Comparison of ENCODE assay signal across 8 mouse cellular contexts in genomic region chr10:128919203-128919631, GRCm38 (mm10). TPM values are rescaled to one million over a fixed set of nuclear protein-coding genes. Genes with fewer than 3 reads are reported as not detected.
DNase-seq lines count a peak whose midpoint lies in the region; ATAC-seq lines count a peak whose summit lies in the region.

No protein-coding gene starts in this region.

- no peaks in the 10 kb centered on the region for H3K27me3 ChIP-seq in neural tube, embryonic 12.5 days (replicated peaks)
- no peaks in the 10 kb centered on the region for H3K27me3 ChIP-seq in kidney, embryonic 15.5 days
- H3K27me3 ChIP-seq in midbrain, embryonic 15.5 days (replicated peaks) = no peaks in the 10 kb centered on the region

- ATAC-seq in neural tube, embryonic 12.5 days (ENCODE audit: low FRiP score, low read depth) = no peak
- 0 out of 2 replicates have a peak, but pooled peaks have one; percentile 3 for ATAC-seq in kidney, embryonic 15.5 days (replicated peaks; ENCODE audit: low FRiP score)
- ATAC-seq in midbrain, embryonic 15.5 days (replicated peaks) = no peak
- ATAC-seq in CD4-positive, CD25-positive, alpha-beta regulatory T cell, adult 4 months = no peak

- H3K4me3 ChIP-seq in neural tube, embryonic 12.5 days = no peak overlapping the region
- no peak overlapping the region for H3K4me3 ChIP-seq in kidney, embryonic 15.5 days (replicated peaks)
- H3K4me3 ChIP-seq in midbrain, embryonic 15.5 days = no peak overlapping the region

- 0 out of 2 replicates have a peak overlapping the region, but pooled peaks have one; percentile 42 for H3K27ac ChIP-seq in neural tube, embryonic 12.5 days
- peak overlapping the region; percentile 70 for H3K27ac ChIP-seq in kidney, embryonic 15.5 days
- peak overlapping the region; percentile 60 for H3K27ac ChIP-seq in midbrain, embryonic 15.5 days

- 0 out of 2 replicates have a peak overlapping the region, but pooled peaks have one; percentile 1 for H3K4me2 ChIP-seq in neural tube, embryonic 12.5 days (replicated peaks)
- no peak overlapping the region for H3K4me2 ChIP-seq in kidney, embryonic 15.5 days
- H3K4me2 ChIP-seq in midbrain, embryonic 15.5 days = no peak overlapping the region

- DNase-seq in adrenal gland, adult 2 months = peak; percentile 46
- no peak for DNase-seq in adrenal gland, postnatal 4 days (ENCODE audit: low spot score in 2 of 2)
- no peak for DNase-seq in neural tube, embryonic 10.5 days (ENCODE audit: extremely low spot score, low spot score)
- no peak for DNase-seq in layer of hippocampus, adult 18-20 months (ENCODE audit: low spot score in 2 of 2)

- H3K36me3 ChIP-seq in neural tube, embryonic 12.5 days = peaks cover 11% of the 10 kb centered on the region
- peaks cover 44% of the 10 kb centered on the region for H3K36me3 ChIP-seq in kidney, embryonic 15.5 days
- no peaks in the 10 kb centered on the region for H3K36me3 ChIP-seq in midbrain, embryonic 15.5 days (replicated peaks)

- H3K9me3 ChIP-seq in neural tube, embryonic 12.5 days = no peaks in the 10 kb centered on the region
- H3K9me3 ChIP-seq in kidney, embryonic 15.5 days (replicated peaks) = no peaks in the 10 kb centered on the region
- H3K9me3 ChIP-seq in midbrain, embryonic 15.5 days = no peaks in the 10 kb centered on the region

- peaks cover 35% of the 10 kb centered on the region for H3K4me1 ChIP-seq in neural tube, embryonic 12.5 days
- H3K4me1 ChIP-seq in kidney, embryonic 15.5 days = peaks cover 52% of the 10 kb centered on the region
- peaks cover 21% of the 10 kb centered on the region for H3K4me1 ChIP-seq in midbrain, embryonic 15.5 days

- no peak overlapping the region; the same call in 1 of the 2 replicates for H3K9ac ChIP-seq in neural tube, embryonic 12.5 days
- no peak overlapping the region for H3K9ac ChIP-seq in kidney, embryonic 15.5 days
- H3K9ac ChIP-seq in midbrain, embryonic 15.5 days = no peak overlapping the region

- 21% methylated on average over 6 of the region's 6 CpGs for WGBS in neural tube, embryonic 12.5 days
- 36% methylated on average over 6 of the region's 6 CpGs for WGBS in kidney, embryonic 15.5 days
- 5% methylated on average over 6 of the region's 6 CpGs for WGBS in midbrain, embryonic 15.5 days

RNA-seq across cellular contexts. Expression of gene Rdh5, which starts 3.5 kb away (rescaled TPM):
- 10 to 100 TPM; 11.2 to 15.9 TPM for total RNA-seq in adrenal gland, adult 2 months (2021)
- polyA plus RNA-seq in adrenal gland, adult 2 months (2012; rRNA removed) = 24.3 and 29.3 TPM in 2 replicates
- 10 to 100 TPM; 13.5 to 24.2 TPM for total RNA-seq in adrenal gland, postnatal 4 days (2021)
- 13.5 and 15.7 TPM in 2 replicates for polyA plus RNA-seq in neural tube, embryonic 12.5 days (2016; fragmentation: Nextera tagmentation; extraction: Ambion mirVana)
- 15.3 and 18.8 TPM in 2 replicates for polyA plus RNA-seq in kidney, embryonic 15.5 days (2015; fragmentation: Nextera tagmentation; extraction: Ambion mirVana)
- polyA plus RNA-seq in midbrain, embryonic 15.5 days (2015; fragmentation: Nextera tagmentation; extraction: Ambion mirVana) = 12.9 and 15.4 TPM in 2 replicates
- total RNA-seq in layer of hippocampus, adult 18-20 months (2021) = 1 to 10 TPM; 7.1 to 8.1 TPM
- polyA plus RNA-seq in CD4-positive, CD25-positive, alpha-beta regulatory T cell, adult 4 months (2017; shearing (Covaris generic)) = 10 to 100 TPM; 12.4 to 23.7 TPM

RNA-seq across cellular contexts. Expression of gene Bloc1s1, which starts 4.6 kb away (rescaled TPM):
- total RNA-seq in adrenal gland, adult 2 months (2021) = 100 to 1,000 TPM; 174 to 223 TPM
- 99.2 and 115 TPM in 2 replicates for polyA plus RNA-seq in adrenal gland, adult 2 months (2012; rRNA removed)
- 100 to 1,000 TPM; 158 to 168 TPM for total RNA-seq in adrenal gland, postnatal 4 days (2021)
- 227 and 233 TPM in 2 replicates for polyA plus RNA-seq in neural tube, embryonic 12.5 days (2016; fragmentation: Nextera tagmentation; extraction: Ambion mirVana)
- 220 and 231 TPM in 2 replicates for polyA plus RNA-seq in kidney, embryonic 15.5 days (2015; fragmentation: Nextera tagmentation; extraction: Ambion mirVana)
- polyA plus RNA-seq in midbrain, embryonic 15.5 days (2015; fragmentation: Nextera tagmentation; extraction: Ambion mirVana) = 259 and 262 TPM in 2 replicates
- total RNA-seq in layer of hippocampus, adult 18-20 months (2021) = 10 to 100 TPM; 94.9 to 98.7 TPM
- polyA plus RNA-seq in CD4-positive, CD25-positive, alpha-beta regulatory T cell, adult 4 months (2017; shearing (Covaris generic)) = 100 to 1,000 TPM; 227 to 233 TPM

RNA-seq across cellular contexts. Expression of gene Itga7, which starts 14.4 kb away (rescaled TPM):
- total RNA-seq in adrenal gland, adult 2 months (2021) = 10 to 100 TPM in 1 of 2 experiments, 1 to 10 TPM in 1; 8.4 to 25.6 TPM
- 19.6 and 32.5 TPM in 2 replicates for polyA plus RNA-seq in adrenal gland, adult 2 months (2012; rRNA removed)
- 10 to 100 TPM; 13.9 to 17.2 TPM for total RNA-seq in adrenal gland, postnatal 4 days (2021)
- polyA plus RNA-seq in neural tube, embryonic 12.5 days (2016; fragmentation: Nextera tagmentation; extraction: Ambion mirVana) = 7.9 and 8.3 TPM in 2 replicates
- polyA plus RNA-seq in kidney, embryonic 15.5 days (2015; fragmentation: Nextera tagmentation; extraction: Ambion mirVana) = 3.6 and 4.2 TPM in 2 replicates
- polyA plus RNA-seq in midbrain, embryonic 15.5 days (2015; fragmentation: Nextera tagmentation; extraction: Ambion mirVana) = 5.1 and 5.5 TPM in 2 replicates
- 10 to 100 TPM; 29.7 to 30.0 TPM for total RNA-seq in layer of hippocampus, adult 18-20 months (2021)
- polyA plus RNA-seq in CD4-positive, CD25-positive, alpha-beta regulatory T cell, adult 4 months (2017; shearing (Covaris generic)) = 1 to 10 TPM; 2.9 to 3.1 TPM

RNA-seq across cellular contexts. Expression of gene Cd63, which starts 18.4 kb away (rescaled TPM):
- 100 to 1,000 TPM; 279 to 433 TPM for total RNA-seq in adrenal gland, adult 2 months (2021)
- 38.2 and 44.2 TPM in 2 replicates for polyA plus RNA-seq in adrenal gland, adult 2 months (2012; rRNA removed)
- total RNA-seq in adrenal gland, postnatal 4 days (2021) = 100 to 1,000 TPM; 304 to 317 TPM
- polyA plus RNA-seq in neural tube, embryonic 12.5 days (2016; fragmentation: Nextera tagmentation; extraction: Ambion mirVana) = 199 and 208 TPM in 2 replicates
- polyA plus RNA-seq in kidney, embryonic 15.5 days (2015; fragmentation: Nextera tagmentation; extraction: Ambion mirVana) = 671 and 731 TPM in 2 replicates
- polyA plus RNA-seq in midbrain, embryonic 15.5 days (2015; fragmentation: Nextera tagmentation; extraction: Ambion mirVana) = 154 and 184 TPM in 2 replicates
- total RNA-seq in layer of hippocampus, adult 18-20 months (2021) = 10 to 100 TPM; 74.2 to 79.4 TPM
- polyA plus RNA-seq in CD4-positive, CD25-positive, alpha-beta regulatory T cell, adult 4 months (2017; shearing (Covaris generic)) = under 1 TPM; 0.51 to 0.65 TPM

RNA-seq across cellular contexts. Expression of gene Gdf11, which starts 27.7 kb away (rescaled TPM):
- total RNA-seq in adrenal gland, adult 2 months (2021) = 1 to 10 TPM; 1.8 to 2.3 TPM
- polyA plus RNA-seq in adrenal gland, adult 2 months (2012; rRNA removed) = 0.55 and 0.99 TPM in 2 replicates
- 1 to 10 TPM; 5.1 to 8.9 TPM for total RNA-seq in adrenal gland, postnatal 4 days (2021)
- 20.1 and 20.4 TPM in 2 replicates for polyA plus RNA-seq in neural tube, embryonic 12.5 days (2016; fragmentation: Nextera tagmentation; extraction: Ambion mirVana)
- 7.2 and 8.7 TPM in 2 replicates for polyA plus RNA-seq in kidney, embryonic 15.5 days (2015; fragmentation: Nextera tagmentation; extraction: Ambion mirVana)
- 10.3 and 10.9 TPM in 2 replicates for polyA plus RNA-seq in midbrain, embryonic 15.5 days (2015; fragmentation: Nextera tagmentation; extraction: Ambion mirVana)
- 10 to 100 TPM; 18.2 to 18.9 TPM for total RNA-seq in layer of hippocampus, adult 18-20 months (2021)
- 1 to 10 TPM; 7.9 to 8.1 TPM for polyA plus RNA-seq in CD4-positive, CD25-positive, alpha-beta regulatory T cell, adult 4 months (2017; shearing (Covaris generic))
